Mouse (Mus musculus): ENCODE results near the gene Nceh1. TPM values are rescaled to one million over a fixed set of nuclear protein-coding genes. Genes with fewer than 3 reads are reported as not detected.
"Not testable (repeated sequence)": the region's sequence is repeated elsewhere in the genome, so short reads cannot be mapped to it uniquely, and the experiment has no call there.

Nceh1 gene
- polyA plus RNA-seq, 1 experiment from 2014 or later = 8.6 TPM

- WGBS = 99% methylated on average over 14 of the region's 14 CpGs
- not testable (repeated sequence) for H3K4me1 ChIP-seq (replicated peaks); H3K27ac ChIP-seq
These were observed 96.6 kb downstream of the Nceh1 start for GRCm38 (mm10) chr3:27279286-27279925.

GRCm38 (mm10) chr3:27280280-27280749 is 97.5 kb downstream of the Nceh1 start:
- no peak overlapping the region for H3K27ac ChIP-seq
- H3K9ac ChIP-seq = no peak overlapping the region
- WGBS = 56% methylated on average over 11 of the region's 11 CpGs
- H3K27me3 ChIP-seq (replicated peaks) = no peaks in the 10 kb centered on the region
- no peak overlapping the region; the same call in 1 of the 2 replicates for H3K4me2 ChIP-seq (replicated peaks)
- peak; percentile 24; the same call in 1 of the 2 replicates for ATAC-seq
- peaks cover 6% of the 10 kb centered on the region; the same call in 1 of the 2 replicates for H3K4me1 ChIP-seq (replicated peaks)
- no peak overlapping the region for H3K4me3 ChIP-seq (replicated peaks)
- H3K36me3 ChIP-seq = no peaks in the 10 kb centered on the region
- H3K9me3 ChIP-seq = no peaks in the 10 kb centered on the region

More at GRCm38 (mm10) chr3:27279286-27279925, 96.6 kb downstream of the Nceh1 start:
- H3K36me3 ChIP-seq; H3K27me3 ChIP-seq (replicated peaks); ATAC-seq; H3K4me2 ChIP-seq (replicated peaks); H3K9me3 ChIP-seq; H3K9ac ChIP-seq; H3K4me3 ChIP-seq (replicated peaks): not testable (repeated sequence)

GRCm38 (mm10) chr3:27283071-27283713 is 100.4 kb downstream of the Nceh1 start:
- Histone ChIP-seq H3K4me2 (replicated peaks) (peak overlapping the region; percentile 51), H3K36me3 (no peaks in the 10 kb centered on the region)

GRCm38 (mm10) chr3:27283796-27284195 is 101.0 kb downstream of the Nceh1 start:
- Histone ChIP-seq H3K9me3 (no peaks in the 10 kb centered on the region), H3K4me2 (replicated peaks) (peak overlapping the region; percentile 51; the same call in 1 of the 2 replicates), H3K27me3 (replicated peaks) (no peaks in the 10 kb centered on the region), H3K4me1 (replicated peaks) (peaks cover 6% of the 10 kb centered on the region; the same call in 1 of the 2 replicates), H3K9ac (no peak overlapping the region), H3K4me3 (replicated peaks) (no peak overlapping the region), H3K36me3 (no peaks in the 10 kb centered on the region), H3K27ac (no peak overlapping the region)
- WGBS = 68% methylated on average over 7 of the region's 7 CpGs
- no peak for ATAC-seq

More at GRCm38 (mm10) chr3:27283071-27283713, 100.4 kb downstream of the Nceh1 start:
- H3K9me3 ChIP-seq = no peaks in the 10 kb centered on the region
- 5% methylated on average over 27 of the region's 27 CpGs for WGBS
- H3K27ac ChIP-seq = peak overlapping the region; percentile 3; the same call in 1 of the 2 replicates
- ATAC-seq = peak; percentile 78
- H3K27me3 ChIP-seq (replicated peaks) = no peaks in the 10 kb centered on the region
- peak overlapping the region; percentile 9; the same call in 1 of the 2 replicates for H3K4me3 ChIP-seq (replicated peaks)
- no peak overlapping the region for H3K9ac ChIP-seq
- peaks cover 6% of the 10 kb centered on the region; the same call in 1 of the 2 replicates for H3K4me1 ChIP-seq (replicated peaks)

- peaks cover 6% of the 10 kb centered on the region; the same call in 1 of the 2 replicates for H3K4me1 ChIP-seq (replicated peaks)
- no peaks in the 10 kb centered on the region for H3K9me3 ChIP-seq
- H3K9ac ChIP-seq = no peak overlapping the region
- H3K27me3 ChIP-seq (replicated peaks) = no peaks in the 10 kb centered on the region
- WGBS = 90% methylated on average over 5 of the region's 5 CpGs
- H3K36me3 ChIP-seq = no peaks in the 10 kb centered on the region
- H3K4me2 ChIP-seq (replicated peaks) = no peak overlapping the region
- no peak for ATAC-seq
- no peak overlapping the region for H3K4me3 ChIP-seq (replicated peaks)
- no peak overlapping the region for H3K27ac ChIP-seq
These were observed 101.5 kb downstream of the Nceh1 start for GRCm38 (mm10) chr3:27284227-27284626.

GRCm38 (mm10) chr3:27285072-27285471 is 102.3 kb downstream of the Nceh1 start:
- Histone ChIP-seq H3K27ac (no peak overlapping the region), H3K9me3 (no peaks in the 10 kb centered on the region), H3K27me3 (replicated peaks) (no peaks in the 10 kb centered on the region), H3K4me1 (replicated peaks) (peaks cover 6% of the 10 kb centered on the region; the same call in 1 of the 2 replicates), H3K36me3 (no peaks in the 10 kb centered on the region), H3K4me3 (replicated peaks) (no peak overlapping the region), H3K9ac (no peak overlapping the region), H3K4me2 (replicated peaks) (no peak overlapping the region)
- no peak for ATAC-seq
- 70% methylated on average over 9 of the region's 9 CpGs for WGBS

- Histone ChIP-seq H3K9ac (no peak overlapping the region), H3K4me2 (replicated peaks) (no peak overlapping the region), H3K9me3 (no peaks in the 10 kb centered on the region), H3K4me1 (replicated peaks) (peaks cover 3% of the 10 kb centered on the region; the same call in 1 of the 2 replicates), H3K27ac (no peak overlapping the region), H3K27me3 (replicated peaks) (no peaks in the 10 kb centered on the region), H3K4me3 (replicated peaks) (no peak overlapping the region), H3K36me3 (no peaks in the 10 kb centered on the region)
- no peak for ATAC-seq
- 71% methylated on average over 2 of the region's 2 CpGs for WGBS
These were observed 105.5 kb downstream of the Nceh1 start for GRCm38 (mm10) chr3:27288301-27288700.

- Histone ChIP-seq H3K4me3 (replicated peaks) (no peak overlapping the region), H3K27me3 (replicated peaks) (no peaks in the 10 kb centered on the region), H3K4me2 (replicated peaks) (no peak overlapping the region), H3K9me3 (no peaks in the 10 kb centered on the region), H3K4me1 (replicated peaks) (no peaks in the 10 kb centered on the region), H3K36me3 (no peaks in the 10 kb centered on the region), H3K27ac (no peak overlapping the region), H3K9ac (no peak overlapping the region)
- ATAC-seq = no peak; the same call in 1 of the 2 replicates
- 35% methylated on average over 8 of the region's 8 CpGs for WGBS
These were observed 106.1 kb downstream of the Nceh1 start for GRCm38 (mm10) chr3:27288909-27289308.

- Histone ChIP-seq H3K36me3 (no peaks in the 10 kb centered on the region), H3K4me1 (replicated peaks) (no peaks in the 10 kb centered on the region), H3K4me3 (replicated peaks) (no peak overlapping the region), H3K4me2 (replicated peaks) (no peak overlapping the region), H3K27ac (no peak overlapping the region), H3K9me3 (no peaks in the 10 kb centered on the region), H3K9ac (no peak overlapping the region), H3K27me3 (replicated peaks) (no peaks in the 10 kb centered on the region)
- ATAC-seq = no peak
- 84% methylated on average over 5 of the region's 5 CpGs for WGBS
These were observed 107.5 kb downstream of the Nceh1 start for GRCm38 (mm10) chr3:27290285-27290684.

- 86% methylated on average over 5 of the region's 5 CpGs for WGBS
- ATAC-seq = not testable (repeated sequence)
These were observed 108.2 kb downstream of the Nceh1 start for GRCm38 (mm10) chr3:27290945-27291344.

GRCm38 (mm10) chr3:27291411-27291810 is 108.6 kb downstream of the Nceh1 start:
- H3K4me2 ChIP-seq (replicated peaks); H3K27me3 ChIP-seq (replicated peaks); H3K36me3 ChIP-seq; H3K4me1 ChIP-seq (replicated peaks); H3K9me3 ChIP-seq; H3K27ac ChIP-seq; ATAC-seq; H3K4me3 ChIP-seq (replicated peaks); H3K9ac ChIP-seq: not testable (repeated sequence)
- WGBS = 87% methylated on average over 4 of the region's 4 CpGs

More at GRCm38 (mm10) chr3:27290945-27291344, 108.2 kb downstream of the Nceh1 start:
- H3K9me3 ChIP-seq; H3K4me3 ChIP-seq (replicated peaks); H3K36me3 ChIP-seq; H3K4me1 ChIP-seq (replicated peaks); H3K9ac ChIP-seq; H3K27me3 ChIP-seq (replicated peaks); H3K27ac ChIP-seq; H3K4me2 ChIP-seq (replicated peaks): not testable (repeated sequence)

GRCm38 (mm10) chr3:27293645-27294385 is 111.0 kb downstream of the Nceh1 start:
- WGBS = 62% methylated on average over 7 of the region's 7 CpGs
- no peak for ATAC-seq

More at GRCm38 (mm10) chr3:27293645-27294385, 111.0 kb downstream of the Nceh1 start:
- Histone ChIP-seq H3K4me1 (replicated peaks) (no peaks in the 10 kb centered on the region), H3K4me2 (replicated peaks) (no peak overlapping the region), H3K4me3 (replicated peaks) (no peak overlapping the region), H3K27me3 (replicated peaks) (no peaks in the 10 kb centered on the region), H3K9ac (no peak overlapping the region), H3K9me3 (no peaks in the 10 kb centered on the region), H3K36me3 (no peaks in the 10 kb centered on the region), H3K27ac (no peak overlapping the region)
